Mouse (Mus musculus) neural tube, embryonic 14.5 days (tissue): ENCODE measurements around the gene Sp2. TPM values are rescaled to one million over a fixed set of nuclear protein-coding genes. Genes with fewer than 3 reads are reported as not detected.

Experiments
- ATAC-seq: fragments of 200-750 bp; cut with Nextera tagmentation; 2 replicates; pipeline ENCODE4 v1.8.0; 2017; ENCODE audit warnings: low read depth, mild to moderate bottlenecking, moderate TSS enrichment, moderate library complexity
- H3K27ac ChIP-seq: fragments of 300-500 bp; sonication (generic); 2 replicates; pipeline ENCODE4 v1.5.1; 2014; ENCODE audit warnings: low read depth, mild to moderate bottlenecking, control low read depth, low read length, moderate library complexity, mixed read lengths
- H3K27me3 ChIP-seq: fragments of 300-500 bp; sonication (generic); 2 replicates; pipeline ENCODE4 v1.6.1; 2014; ENCODE audit warnings: low read length; ENCODE audit not compliant: control insufficient read depth, insufficient read depth
- H3K36me3 ChIP-seq: fragments of 300-500 bp; sonication (generic); 2 replicates; pipeline ENCODE4 v1.6.1; 2014; ENCODE audit warnings: low read length, mixed read lengths; ENCODE audit not compliant: control insufficient read depth, insufficient read depth
- H3K4me1 ChIP-seq: fragments of 300-500 bp; sonication (generic); 2 replicates; pipeline ENCODE4 v1.6.1; 2014; ENCODE audit warnings: low read length; ENCODE audit not compliant: control insufficient read depth, insufficient read depth
- H3K4me2 ChIP-seq: fragments of 300-500 bp; sonication (generic); 2 replicates; pipeline ENCODE4 v1.6.1; 2014; ENCODE audit warnings: mild to moderate bottlenecking, low read depth, low read length, control low read depth
- H3K4me3 ChIP-seq: fragments of 300-500 bp; sonication (generic); 2 replicates; pipeline ENCODE4 v1.5.1; 2014; ENCODE audit warnings: low read depth, low read length, control low read depth, mixed read lengths
- H3K9ac ChIP-seq: fragments of 300-500 bp; sonication (generic); replicated peaks from 2 replicates; pipeline ENCODE4 v1.6.1; 2014; ENCODE audit warnings: low read depth, mild to moderate bottlenecking, control low read depth, low read length, mixed read lengths
- H3K9me3 ChIP-seq: fragments of 300-500 bp; sonication (generic); 2 replicates; pipeline ENCODE4 v1.6.1; 2016; ENCODE audit warnings: low read length; ENCODE audit not compliant: control insufficient read depth
- WGBS: fragments of 180-500 bp; shearing (Covaris S2); extraction: QIAGEN DNeasy Blood & Tissue Kit; methylation state at CpG from one replicate; pipeline ENCODE4 v1.1.7; 2014; 5-methylcytosine and 5-hydroxymethylcytosine counted together
- polyA plus RNA-seq: library from polyadenylated mRNA; unstranded; fragments of >200 nt; fragmentation: Nextera tagmentation; extraction: Ambion mirVana; gene quantifications from 2 replicates; pipeline ENCODE4 v1.2.1, GENCODE M21; 2014

The Sp2 gene
- polyA plus RNA-seq, 1 experiment from 2014 or later, result 14.7 TPM

GRCm38 (mm10) chr11:96938426-96938800 lies 44.3 kb downstream of the Sp2 start:
- no peaks in the 10 kb centered on the region for H3K9me3 ChIP-seq
- no peak for ATAC-seq
- WGBS, result 89% methylated on average over 6 of the region's 6 CpGs
- no peaks in the 10 kb centered on the region for H3K4me1 ChIP-seq
- H3K27me3 ChIP-seq, result no peaks in the 10 kb centered on the region
- no peak overlapping the region for H3K9ac ChIP-seq
- no peak overlapping the region for H3K4me2 ChIP-seq
- no peak overlapping the region for H3K4me3 ChIP-seq
- no peak overlapping the region for H3K27ac ChIP-seq
- no peaks in the 10 kb centered on the region for H3K36me3 ChIP-seq

- Histone ChIP-seq H3K36me3 (no peaks in the 10 kb centered on the region), H3K27ac (no peak overlapping the region), H3K9ac (no peak overlapping the region), H3K4me2 (no peak overlapping the region), H3K9me3 (no peaks in the 10 kb centered on the region), H3K27me3 (no peaks in the 10 kb centered on the region), H3K4me1 (no peaks in the 10 kb centered on the region), H3K4me3 (no peak overlapping the region)
- no peak for ATAC-seq
- WGBS, result 54% methylated on average over 10 of the region's 10 CpGs
These were observed 45.0 kb downstream of the Sp2 start for GRCm38 (mm10) chr11:96937549-96938425.

GRCm38 (mm10) chr11:96935872-96936650 lies 46.7 kb downstream of the Sp2 start:
- no peaks in the 10 kb centered on the region for H3K4me1 ChIP-seq
- whole genome bisulfite sequencing, result 86% methylated on average over 9 of the region's 9 CpGs
- H3K27ac ChIP-seq, result no peak overlapping the region
- H3K9ac ChIP-seq, result no peak overlapping the region
- H3K4me3 ChIP-seq, result no peak overlapping the region
- no peaks in the 10 kb centered on the region for H3K9me3 ChIP-seq
- no peak overlapping the region for H3K4me2 ChIP-seq
- H3K36me3 ChIP-seq, result no peaks in the 10 kb centered on the region
- H3K27me3 ChIP-seq, result no peaks in the 10 kb centered on the region
- ATAC-seq, result no peak

GRCm38 (mm10) chr11:96934921-96935356 lies 47.8 kb downstream of the Sp2 start:
- no peaks in the 10 kb centered on the region for H3K36me3 ChIP-seq
- no peaks in the 10 kb centered on the region for H3K4me1 ChIP-seq
- no peaks in the 10 kb centered on the region for H3K27me3 ChIP-seq
- 25% methylated on average over 12 of the region's 12 CpGs for WGBS
- H3K4me3 ChIP-seq, result peak overlapping the region; percentile 10; the same call in 1 of the 2 replicates
- peak; percentile 60; the same call in 1 of the 2 replicates for ATAC-seq
- H3K4me2 ChIP-seq, result peak overlapping the region; percentile 28; the same call in 1 of the 2 replicates
- H3K9ac ChIP-seq, result no peak overlapping the region
- H3K27ac ChIP-seq, result no peak overlapping the region
- no peaks in the 10 kb centered on the region for H3K9me3 ChIP-seq

GRCm38 (mm10) chr11:96933562-96934276 lies 49.0 kb downstream of the Sp2 start:
- H3K4me2 ChIP-seq, result no peak overlapping the region
- no peak overlapping the region for H3K4me3 ChIP-seq
- H3K27ac ChIP-seq, result no peak overlapping the region
- WGBS, result 93% methylated on average over 13 of the region's 13 CpGs
- no peaks in the 10 kb centered on the region for H3K4me1 ChIP-seq
- H3K9me3 ChIP-seq, result no peaks in the 10 kb centered on the region
- H3K36me3 ChIP-seq, result no peaks in the 10 kb centered on the region
- no peak overlapping the region for H3K9ac ChIP-seq
- H3K27me3 ChIP-seq, result no peaks in the 10 kb centered on the region
- ATAC-seq, result no peak

GRCm38 (mm10) chr11:96931327-96932062 lies 51.3 kb downstream of the Sp2 start:
- WGBS, result 68% methylated on average over 8 of the region's 8 CpGs
- H3K4me2 ChIP-seq, result no peak overlapping the region
- no peak overlapping the region for H3K9ac ChIP-seq
- H3K4me1 ChIP-seq, result no peaks in the 10 kb centered on the region
- H3K27ac ChIP-seq, result no peak overlapping the region
- no peak overlapping the region for H3K4me3 ChIP-seq
- H3K27me3 ChIP-seq, result no peaks in the 10 kb centered on the region
- H3K9me3 ChIP-seq, result no peaks in the 10 kb centered on the region
- no peaks in the 10 kb centered on the region for H3K36me3 ChIP-seq
- ATAC-seq, result no peak

GRCm38 (mm10) chr11:96929766-96930331 lies 52.9 kb downstream of the Sp2 start:
- Histone ChIP-seq H3K27ac (no peak overlapping the region), H3K4me2 (no peak overlapping the region), H3K4me1 (no peaks in the 10 kb centered on the region), H3K9ac (no peak overlapping the region), H3K4me3 (no peak overlapping the region), H3K9me3 (no peaks in the 10 kb centered on the region), H3K27me3 (no peaks in the 10 kb centered on the region), H3K36me3 (no peaks in the 10 kb centered on the region)
- no peak for ATAC-seq
- 61% methylated on average over 9 of the region's 9 CpGs for WGBS

- WGBS, result 24% methylated on average over 13 of the region's 13 CpGs
- Histone ChIP-seq H3K27ac (no peak overlapping the region), H3K27me3 (no peaks in the 10 kb centered on the region), H3K9ac (no peak overlapping the region), H3K4me3 (no peak overlapping the region), H3K9me3 (no peaks in the 10 kb centered on the region), H3K36me3 (no peaks in the 10 kb centered on the region), H3K4me1 (no peaks in the 10 kb centered on the region), H3K4me2 (no peak overlapping the region)
- ATAC-seq, result no peak
These were observed 53.5 kb downstream of the Sp2 start for GRCm38 (mm10) chr11:96929096-96929765.
